Mouse (Mus musculus) megakaryocyte, adult 5-6 weeks (primary cell): ENCODE results near the gene Map3k11. TPM values are rescaled to one million over a fixed set of nuclear protein-coding genes. Genes with fewer than 3 reads are reported as not detected.
A peak's percentile ranks its signal among the peaks of the same experiment; 100 is the strongest.

Experiments
- ATAC-seq: 2 replicates; pipeline ENCODE4 v1.8.0; 2016; ENCODE audit warnings: mild to moderate bottlenecking, inconsistent platforms; ENCODE audit not compliant: poor library complexity, severe bottlenecking
- total RNA-seq, 2 experiments: library from RNA; stranded (forward) in 1 of 2; stranded (reverse) in 1 of 2; fragments of 153-499, 151-499 nt in 1 of 2; fragments of 221-1000, 200-1000 nt in 1 of 2; gene quantifications; 2 replicates each; pipeline versions ENCODE4 v1.2.3 to v1.2.4; 2015 to 2017

Gene Map3k11
- total RNA-seq, 2 experiments from 2014 or later, result 30.3 to 39.8 TPM

DNA sequence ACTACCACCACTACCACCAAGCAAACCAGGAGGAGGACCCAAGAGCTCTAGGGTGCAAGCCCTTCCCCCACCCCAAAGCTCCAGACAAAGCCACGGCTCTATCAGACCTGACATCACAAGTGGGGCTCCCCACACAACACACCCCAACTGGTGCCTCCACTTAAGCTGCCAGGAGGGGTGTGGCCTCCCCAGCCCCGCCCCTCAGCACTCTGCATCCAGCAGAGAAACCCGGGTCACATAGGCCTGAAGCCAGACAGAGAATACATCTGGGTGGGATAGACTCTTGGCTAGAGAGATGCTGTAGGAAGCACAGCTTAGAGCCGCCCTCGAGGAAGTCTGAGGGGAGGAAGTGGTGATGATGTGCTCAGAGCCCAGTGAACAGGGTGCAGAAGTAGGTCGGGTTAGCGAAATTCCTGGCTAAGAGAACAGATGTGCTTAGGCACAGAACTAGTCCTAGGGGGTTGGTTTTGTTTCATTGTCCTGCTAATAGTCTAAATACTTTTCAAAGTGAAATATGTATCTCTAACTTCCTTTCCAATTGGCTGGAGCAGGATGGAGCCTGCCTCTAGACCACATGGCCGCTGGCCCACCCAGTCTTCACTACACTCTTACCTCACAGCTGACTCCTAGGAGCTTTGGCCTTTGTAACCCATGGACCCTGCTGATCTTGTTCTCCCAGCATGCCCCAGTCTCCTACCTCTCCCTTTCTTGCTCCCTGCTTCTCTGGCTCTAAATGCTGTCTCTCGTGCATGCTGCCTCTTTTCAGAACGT, 16.4 kb downstream of the Map3k11 start:
- peak; percentile 66 for ATAC-seq

DNA sequence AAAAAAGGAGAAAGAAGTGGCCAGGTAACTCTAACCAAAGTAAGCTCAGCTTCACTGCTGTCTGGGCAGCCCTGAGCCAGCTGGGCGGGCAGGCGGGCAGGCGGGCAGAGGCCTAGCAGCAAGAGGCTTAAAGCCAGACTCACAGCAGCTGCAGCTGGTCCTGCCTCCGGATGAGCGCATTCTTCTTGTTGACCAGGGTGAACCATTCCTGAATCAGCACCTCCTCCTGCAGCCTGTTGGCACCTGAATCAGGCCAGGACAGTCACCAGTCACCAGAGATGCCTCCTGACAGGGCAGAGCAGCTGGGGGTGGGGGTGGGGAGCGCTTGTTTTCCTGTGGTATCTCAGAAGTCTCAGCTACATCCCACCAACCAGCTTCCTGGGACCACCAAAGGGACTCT, 21.5 kb downstream of the Map3k11 start:
- ATAC-seq, result no peak

DNA sequence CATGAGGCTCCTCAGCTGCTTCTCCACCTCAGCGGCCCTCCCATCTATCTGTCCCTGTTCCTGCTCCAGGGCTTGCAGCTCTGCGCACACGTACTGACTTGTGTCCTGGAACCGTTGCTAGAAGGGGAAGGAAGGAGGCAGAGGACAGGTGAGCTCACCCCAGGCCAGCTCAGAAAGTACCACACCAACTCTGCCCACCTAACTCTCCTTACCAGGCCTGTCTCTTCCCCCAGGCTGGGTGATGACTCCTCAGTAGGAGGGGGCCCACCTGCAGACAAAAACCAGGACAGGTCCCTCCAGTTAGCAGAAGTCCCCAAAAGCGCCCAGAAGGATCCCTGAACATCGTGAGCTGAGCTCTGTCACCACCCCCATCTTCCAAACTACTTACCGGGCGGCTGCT, 22.0 kb downstream of the Map3k11 start:
- ATAC-seq, result no peak

DNA sequence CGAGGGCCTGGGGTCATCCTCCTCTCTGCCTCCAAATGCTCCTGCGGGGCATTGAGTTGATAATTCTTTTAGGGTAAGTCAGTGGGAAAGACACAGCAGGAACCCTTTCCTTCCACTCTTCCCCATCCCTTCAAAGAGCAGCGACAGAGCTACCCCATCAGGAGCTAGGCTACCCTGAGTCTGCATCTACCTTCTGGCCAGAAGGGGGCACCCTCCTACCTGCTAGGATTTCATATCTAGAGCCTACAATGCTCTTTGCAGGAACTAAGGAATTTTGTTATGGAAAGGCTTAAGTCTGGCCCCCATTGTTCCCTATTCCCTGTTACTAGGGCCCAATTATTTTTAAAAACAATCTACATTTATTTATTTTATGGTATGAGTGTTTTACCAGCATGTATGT, 22.7 kb downstream of the Map3k11 start:
- ATAC-seq, result peak; percentile 36; the same call in 1 of the 2 replicates

DNA sequence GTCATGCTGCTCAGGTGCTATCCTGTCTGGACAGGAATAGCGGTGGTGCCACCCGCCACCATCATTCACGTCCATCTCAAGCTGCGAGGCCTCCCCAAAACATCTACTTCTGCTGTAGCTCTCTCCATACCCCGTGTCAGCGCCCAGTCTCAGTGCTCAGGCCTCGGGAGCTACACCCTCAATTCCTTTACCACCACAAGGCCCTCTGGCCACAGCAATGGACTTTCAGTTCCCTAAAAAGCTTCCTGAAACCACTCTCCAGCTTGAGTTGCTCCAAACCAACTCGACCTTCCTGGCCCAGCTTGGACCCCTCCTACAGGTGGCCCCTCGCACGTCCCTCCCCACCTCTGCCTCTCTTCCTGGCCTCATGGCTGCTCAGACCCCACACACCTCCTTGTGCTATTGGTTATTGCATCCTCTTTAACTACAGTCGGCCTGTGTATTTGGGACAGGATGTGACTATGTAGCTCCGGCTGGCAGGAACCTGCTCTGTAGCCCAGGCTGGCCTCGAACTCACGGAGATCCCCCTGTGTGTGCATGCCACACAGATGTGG, 23.4 kb downstream of the Map3k11 start:
- ATAC-seq, result peak; percentile 77

DNA sequence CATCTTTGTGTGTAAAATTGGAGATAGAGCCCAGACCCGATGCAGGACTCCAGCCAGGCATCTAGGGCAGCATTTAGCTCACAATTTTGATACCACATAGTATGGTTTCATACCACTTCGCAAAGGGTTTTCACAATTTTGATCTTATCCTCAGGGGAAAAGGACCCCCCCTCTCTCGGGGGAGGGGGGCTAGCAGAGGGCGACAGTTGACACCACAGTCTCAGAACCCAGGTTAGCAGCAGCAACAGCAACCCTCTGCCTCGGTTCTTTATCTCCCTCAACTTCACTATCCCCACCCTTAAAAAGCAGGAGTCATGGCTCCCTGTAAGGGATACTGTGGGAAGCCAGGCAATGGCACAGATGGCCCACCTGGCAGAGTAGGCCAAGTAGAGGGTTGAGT, 24.7 kb downstream of the Map3k11 start:
- ATAC-seq, result no peak

DNA sequence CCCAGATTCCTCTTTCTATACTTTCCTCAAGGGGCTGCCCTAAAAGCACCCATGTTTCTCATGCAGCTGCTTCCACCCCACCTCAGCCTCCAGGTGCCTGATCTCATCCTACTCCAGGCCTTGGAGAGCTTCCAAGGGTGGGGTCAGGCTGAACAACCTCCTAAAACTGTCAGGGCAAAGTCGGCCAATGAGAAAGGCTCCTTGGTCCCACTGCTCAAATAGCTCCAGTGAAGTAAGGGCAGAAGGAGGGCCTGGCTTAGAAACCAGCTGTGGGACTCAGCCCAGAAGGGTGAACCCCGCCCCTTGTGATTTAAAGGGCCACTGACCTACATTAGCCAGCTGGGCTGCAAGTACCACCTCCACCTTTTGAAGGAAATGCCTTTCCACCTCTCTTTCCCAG, 25.2 kb downstream of the Map3k11 start:
- ATAC-seq, result peak; percentile 43

DNA sequence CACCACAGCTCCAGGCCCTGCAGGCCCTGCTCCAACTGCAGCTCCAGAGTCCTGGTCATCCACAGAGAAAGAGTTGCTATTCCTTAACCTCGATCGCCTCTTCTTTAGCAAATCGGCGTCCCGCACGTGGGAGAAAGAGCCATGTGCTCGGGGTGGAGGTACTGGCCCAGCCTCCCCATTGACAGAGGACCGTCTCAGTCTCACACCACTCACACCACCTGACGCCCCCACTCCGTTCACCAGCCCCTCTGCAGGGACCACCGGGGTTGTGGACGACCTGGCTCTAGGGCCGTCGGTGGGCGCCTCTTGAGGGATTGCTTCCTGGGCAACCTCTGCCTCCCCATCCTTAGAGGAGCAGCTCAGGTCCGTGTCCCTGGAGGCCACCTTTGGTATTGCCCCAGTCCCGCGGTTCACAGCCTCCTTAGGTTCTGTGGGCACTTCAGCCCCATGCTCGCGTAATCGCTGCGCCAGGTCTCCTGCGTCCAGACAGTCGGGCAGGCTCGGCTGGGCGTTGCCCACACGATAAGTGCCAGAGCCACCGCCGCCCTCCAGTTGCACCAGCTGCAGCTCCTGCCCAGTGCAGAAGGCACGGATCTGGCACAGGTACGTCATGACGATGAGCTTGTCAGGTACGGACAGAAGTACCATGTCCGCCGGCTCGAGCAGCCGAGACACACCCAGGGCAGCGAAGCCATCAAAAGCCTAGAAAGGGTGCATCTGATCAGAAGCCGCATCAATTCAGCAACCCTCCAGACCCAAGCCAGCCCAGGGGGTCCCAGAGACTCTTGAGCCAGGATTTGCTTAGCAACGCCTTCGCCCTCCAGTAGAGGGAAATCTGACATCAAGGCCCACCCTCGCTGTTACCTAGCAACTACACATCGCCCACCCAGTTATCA, 27.5 kb downstream of the Map3k11 start:
- ATAC-seq, result no peak

DNA sequence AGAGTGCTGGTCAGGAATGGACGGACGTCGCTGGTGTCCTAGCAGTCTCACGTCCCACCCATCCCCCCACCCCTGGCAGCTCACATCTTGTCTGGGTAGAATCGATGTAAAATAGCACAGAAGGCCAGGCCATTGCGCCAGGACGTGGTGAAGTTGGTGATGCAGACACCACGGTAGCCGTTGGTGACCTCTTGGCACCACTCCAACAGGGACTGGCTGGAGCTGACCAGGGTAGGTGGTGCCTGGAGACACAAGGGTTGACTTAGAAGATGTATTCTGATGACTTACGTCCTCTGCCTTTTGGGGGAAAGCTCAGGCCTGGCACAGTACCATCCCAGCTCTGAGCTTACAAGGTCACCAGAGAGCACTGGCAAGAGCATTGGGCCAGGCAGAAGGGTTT, 28.4 kb downstream of the Map3k11 start:
- no peak for ATAC-seq

DNA sequence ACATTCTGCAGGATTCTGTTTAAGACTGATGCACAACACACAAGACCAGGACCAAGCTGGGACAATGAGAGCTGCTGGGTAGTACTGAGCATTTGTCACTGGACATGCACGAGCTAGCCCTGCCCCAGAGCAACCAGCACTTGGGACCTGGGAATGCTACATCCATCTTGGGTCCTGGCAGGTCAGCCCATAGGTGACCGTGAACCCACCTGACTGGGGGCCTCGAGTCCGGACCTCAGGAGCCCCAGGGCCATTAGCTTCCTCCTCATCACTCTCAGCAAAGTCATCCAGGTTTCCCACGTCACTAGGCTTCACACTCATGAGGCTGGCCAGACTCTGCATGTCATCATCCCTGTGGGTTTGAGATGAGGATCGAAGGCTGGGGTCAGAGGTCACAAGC, 32.7 kb downstream of the Map3k11 start:
- no peak for ATAC-seq

DNA sequence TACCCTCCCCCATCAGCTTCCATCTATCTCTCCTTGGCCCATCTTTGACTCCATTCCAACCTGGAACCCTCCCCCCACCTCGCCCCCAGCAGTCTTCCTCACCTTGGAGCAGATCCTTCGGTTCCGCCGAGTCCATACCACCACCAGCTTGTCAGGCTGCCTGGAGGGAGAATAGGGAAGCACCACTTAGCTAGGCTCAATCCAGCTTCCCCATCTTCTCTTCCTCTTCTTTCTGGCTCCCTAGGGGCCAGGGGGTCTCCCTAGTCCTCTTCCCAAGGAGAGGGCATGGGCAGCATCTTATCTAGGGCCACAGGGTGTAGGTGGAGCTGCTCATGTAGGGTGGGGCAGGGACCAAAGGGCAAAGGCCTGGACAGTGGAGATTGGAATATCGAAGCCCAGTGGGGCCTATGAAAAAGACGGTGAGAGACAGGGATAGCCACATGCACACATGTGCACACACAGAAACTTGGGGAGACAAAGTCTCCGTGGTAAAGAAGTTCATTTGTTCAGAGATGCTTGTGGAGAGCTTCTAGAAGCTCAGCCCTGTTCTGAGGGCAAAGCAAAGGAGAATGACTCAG, 34.4 kb downstream of the Map3k11 start:
- no peak for ATAC-seq

DNA sequence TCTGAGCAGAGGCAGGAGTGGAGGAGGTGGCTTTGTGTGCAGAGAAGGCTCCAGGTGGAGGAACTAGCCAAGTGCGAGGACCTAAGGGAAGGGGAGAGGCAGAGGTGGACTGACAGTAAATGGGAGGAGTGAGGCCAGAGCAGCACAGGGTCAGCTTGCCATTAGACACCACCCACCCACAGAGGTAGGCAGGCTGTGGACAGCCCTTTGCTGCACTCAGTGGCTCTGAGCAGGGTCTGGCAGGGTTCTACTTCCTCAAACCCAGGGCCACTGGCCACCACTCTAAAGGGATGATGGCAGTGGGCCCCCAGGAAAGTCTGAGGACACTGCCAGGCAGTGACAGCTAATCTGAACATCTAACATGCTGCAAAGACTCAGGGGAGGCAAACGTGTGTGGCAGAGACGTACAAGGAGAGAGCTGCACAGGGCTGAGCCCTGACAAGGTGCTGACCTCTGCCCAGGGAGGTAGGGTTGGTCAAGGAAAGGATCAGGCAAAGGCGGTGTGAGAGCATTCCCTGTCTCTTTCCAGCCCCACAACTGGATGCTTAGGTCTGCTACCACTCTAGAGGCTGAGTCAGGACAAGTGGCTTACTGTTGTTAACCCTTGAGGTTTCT, 35.5 kb downstream of the Map3k11 start:
- ATAC-seq, result no peak

DNA sequence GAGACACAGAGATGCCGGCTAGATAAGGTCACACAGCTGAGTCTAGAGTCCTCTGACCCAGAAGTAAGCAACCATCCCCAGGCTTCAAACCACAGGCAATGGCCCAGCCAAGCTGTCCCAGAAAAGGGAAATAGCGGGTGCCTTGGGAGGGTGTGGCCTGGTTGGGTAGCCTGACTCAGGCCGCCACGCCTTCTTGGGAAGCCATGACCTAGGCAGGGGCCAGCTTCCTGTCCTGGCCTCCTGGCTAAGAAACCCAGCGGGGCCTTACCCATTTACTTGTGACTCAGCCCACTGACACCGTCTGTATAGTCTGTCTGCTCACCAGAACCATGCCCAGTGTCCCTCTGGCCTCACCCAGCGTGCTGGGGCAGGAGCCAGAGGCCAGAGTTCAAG, 36.0 kb downstream of the Map3k11 start:
- peak; percentile 67 for ATAC-seq

DNA sequence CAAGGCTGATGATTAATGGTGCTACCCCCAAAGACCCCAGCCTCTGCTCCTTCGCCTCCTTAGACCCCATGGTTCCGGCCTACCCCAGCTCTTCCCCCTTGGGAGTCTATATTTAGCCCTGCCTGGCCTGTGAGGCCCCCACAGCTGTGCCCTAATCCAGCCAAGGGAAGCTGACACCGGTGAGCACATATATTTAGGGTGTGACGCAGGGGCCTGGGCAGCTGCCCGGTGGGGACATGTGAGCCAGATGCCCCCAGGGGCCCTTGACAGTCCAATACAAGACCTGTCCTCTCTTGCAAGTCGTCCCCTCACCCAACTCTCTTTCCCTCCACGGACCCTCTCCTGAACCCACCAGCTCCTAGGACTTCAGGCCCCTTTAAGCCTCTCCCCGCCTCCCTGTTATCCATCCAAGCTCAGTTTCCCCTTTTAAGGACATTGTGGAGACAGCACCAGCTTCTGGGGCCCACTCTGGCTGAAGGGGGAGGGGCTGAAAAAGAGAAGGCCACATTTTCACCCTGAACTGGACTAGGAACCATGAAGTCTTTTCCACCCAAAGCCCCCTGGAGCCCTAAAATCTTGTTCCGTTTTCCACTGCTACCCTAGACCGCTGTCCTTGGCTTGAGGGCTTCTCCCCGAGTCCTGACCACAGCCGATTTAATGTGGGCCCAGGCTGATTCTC, 36.6 kb downstream of the Map3k11 start:
- ATAC-seq, result peak; percentile 8

DNA sequence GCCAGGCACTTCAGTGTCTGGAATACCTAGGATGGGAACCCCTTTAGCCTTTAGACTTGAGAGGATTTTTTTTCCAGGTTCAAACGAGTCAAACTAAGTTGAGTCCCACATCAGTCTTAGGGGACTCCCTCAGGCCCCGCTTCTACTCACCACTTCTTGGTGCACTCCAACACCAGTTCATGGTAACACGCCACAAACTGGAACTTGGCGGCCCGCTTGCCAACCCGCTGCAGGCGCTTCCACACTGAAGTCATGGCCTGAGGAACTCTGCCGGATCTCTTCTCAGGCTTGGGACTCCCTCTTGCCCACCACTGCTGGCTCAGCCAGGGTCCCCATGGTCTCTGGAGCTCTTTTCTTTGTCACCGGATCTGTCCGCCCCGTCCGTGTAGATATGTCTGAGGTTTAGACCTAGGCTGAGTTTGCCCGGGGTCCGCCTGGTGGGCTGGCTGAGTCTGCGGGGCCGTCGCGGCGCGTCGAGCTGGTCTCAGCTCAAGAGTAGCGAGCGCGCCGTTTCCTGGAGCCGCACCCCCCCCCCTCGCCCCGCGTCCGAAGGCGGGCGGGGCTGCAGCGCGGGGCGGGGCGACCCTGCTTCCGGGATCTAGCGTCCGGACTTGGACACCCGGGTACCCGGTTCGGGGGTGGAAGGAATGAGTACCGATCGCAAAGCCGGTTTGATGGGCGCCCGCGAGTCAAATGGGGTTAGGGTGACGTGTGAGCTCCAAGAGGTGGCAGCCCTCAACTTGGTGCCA, 37.4 kb downstream of the Map3k11 start, which contains the start of gene Ehbp1l1:
Ehbp1l1 (minus strand) TSS at position 551 of the 749 bp plus-strand sequence.
- ATAC-seq, result peak; percentile 25

DNA sequence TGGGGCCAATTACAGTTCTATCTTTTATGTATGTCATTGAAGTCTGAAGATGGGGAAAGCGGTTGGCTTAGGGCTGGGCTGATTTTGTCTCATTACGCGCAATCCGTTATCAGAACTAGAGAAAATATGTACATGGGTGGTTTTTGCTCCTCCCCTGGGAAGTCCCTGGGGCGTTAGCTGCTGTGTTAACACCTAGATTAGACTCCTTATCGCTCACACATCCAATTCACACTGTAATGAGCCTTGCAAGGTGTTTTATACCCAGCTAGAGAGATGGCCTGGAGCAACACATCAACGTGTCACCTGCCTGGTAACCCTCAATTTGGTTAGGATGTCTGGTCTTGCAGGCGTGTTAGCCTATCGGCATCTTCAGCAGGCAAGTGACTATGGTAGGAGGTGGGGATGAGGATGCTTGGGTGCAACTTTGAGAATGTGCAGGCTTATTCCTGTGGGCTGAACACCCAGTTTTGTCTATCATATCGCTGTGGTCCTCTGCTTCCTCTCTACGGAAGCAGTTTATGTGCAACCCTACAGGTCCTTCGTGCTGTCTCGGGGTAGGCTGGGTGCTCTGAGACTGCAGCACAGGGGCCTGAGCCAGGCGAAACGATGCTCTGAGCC, 38.5 kb downstream of the Map3k11 start:
- no peak for ATAC-seq

DNA sequence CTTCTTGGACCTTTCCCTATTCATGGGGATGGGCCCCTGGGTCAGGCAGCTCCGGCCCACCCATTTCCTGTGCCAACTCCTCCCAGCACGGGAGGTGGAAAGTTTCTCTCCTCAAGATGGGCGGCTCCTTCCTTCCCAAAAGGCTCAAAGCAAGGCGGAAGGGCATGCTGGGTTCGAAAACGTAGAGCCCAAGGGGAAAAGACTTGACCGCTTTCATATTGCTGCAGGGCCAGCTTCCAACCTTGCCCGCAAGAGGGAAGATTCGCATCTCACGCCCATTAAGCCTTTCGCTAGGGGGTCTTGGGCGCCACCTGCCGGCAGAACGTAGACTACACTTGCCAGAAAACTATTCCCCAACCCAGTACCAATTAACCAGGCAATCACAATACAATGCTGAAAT, 39.2 kb downstream of the Map3k11 start:
- ATAC-seq, result peak; percentile 30

DNA sequence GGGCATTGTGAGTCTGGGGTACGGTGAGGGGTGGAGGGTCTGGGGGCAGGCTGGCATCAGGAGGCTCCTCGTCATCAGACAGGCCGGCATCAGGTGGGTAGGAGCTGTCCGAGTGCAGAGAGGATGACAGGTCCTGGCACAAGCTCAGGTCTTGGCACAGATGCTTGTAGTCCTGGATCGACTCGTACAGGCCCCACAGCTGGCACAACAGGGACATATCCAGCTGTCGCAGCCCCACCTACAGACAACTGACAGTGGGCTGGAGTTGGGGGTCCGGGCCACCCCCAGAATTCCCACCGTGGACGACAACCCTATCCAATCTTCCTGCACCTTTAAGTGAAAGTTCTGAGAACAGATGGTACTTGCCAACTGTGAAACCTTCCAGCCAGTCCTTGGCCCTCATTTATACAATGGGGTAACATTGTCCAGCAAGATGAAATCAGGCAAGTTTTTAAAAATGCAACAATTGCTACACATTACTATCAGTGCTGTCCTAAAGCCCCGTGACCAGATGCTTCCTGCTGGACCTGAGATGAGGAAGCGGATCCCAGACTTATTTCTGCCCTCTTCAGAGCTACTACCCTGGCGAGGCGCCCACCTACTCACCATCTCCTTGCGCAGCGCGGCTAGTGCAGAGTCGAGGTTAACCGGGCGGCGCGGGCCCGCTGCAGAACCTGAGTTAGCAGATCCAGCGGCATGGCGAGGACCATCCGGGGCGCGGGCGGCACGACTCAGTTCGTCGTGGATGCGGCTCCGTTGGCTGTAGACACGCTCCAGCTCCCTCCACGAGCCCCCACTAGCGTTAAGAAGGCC, 40.3 kb downstream of the Map3k11 start:
- ATAC-seq, result no peak
